Mouse (Mus musculus) CH12.LX (cell line): ENCODE measurements around the gene Ctcf. TPM values are rescaled to one million over a fixed set of nuclear protein-coding genes. Genes with fewer than 3 reads are reported as not detected.

Experiments
- DNase-seq: peaks from one replicate; pipeline ENCODE4 v3.0.0-alpha.2; 2013; ENCODE audit errors: extremely low read depth
- H3K27ac ChIP-seq: 2 replicates; pipeline ENCODE4 v1.5.1; 2012; ENCODE audit warnings: low read depth, mild to moderate bottlenecking, control low read depth, moderate library complexity; ENCODE audit not compliant: insufficient read depth
- H3K27me3 ChIP-seq: replicated peaks from 2 replicates; pipeline ENCODE3; 2012; ENCODE audit warnings: inconsistent platforms
- H3K36me3 ChIP-seq, 2 experiments: replicated peaks in 1 of 2; 2 replicates each; pipeline versions ENCODE3 to v1.6.1; 2012; ENCODE audit warnings: inconsistent platforms in 1 of 2, low read length in 1 of 2, mild to moderate bottlenecking in 1 of 2, mixed read lengths in 1 of 2, moderate library complexity in 1 of 2; ENCODE audit not compliant: control insufficient read depth in 1 of 2, insufficient read depth in 1 of 2
- H3K4me1 ChIP-seq, 2 experiments: 2 replicates each; pipeline ENCODE4 v1.6.1; 2012; ENCODE audit warnings: inconsistent platforms in 1 of 2, moderate library complexity in 1 of 2; ENCODE audit not compliant: insufficient read depth in 2 of 2, control insufficient read depth in 1 of 2
- H3K4me2 ChIP-seq: 2 replicates; pipeline ENCODE4 v1.6.1; 2012; ENCODE audit warnings: low read depth, mild to moderate bottlenecking, control low read depth; ENCODE audit not compliant: poor library complexity, insufficient read depth, severe bottlenecking
- H3K4me3 ChIP-seq, 3 experiments: fragments of 150-350 bp in 1 of 3; sonication (generic) in 1 of 3; replicated peaks in 1 of 3; 2 replicates each; pipeline versions ENCODE3 to v1.5.1; 2011 to 2012; ENCODE audit warnings: low read depth in 2 of 3, low read length in 2 of 3, mild to moderate bottlenecking in 2 of 3, moderate library complexity in 2 of 3, control low read depth in 1 of 3, improper control_type of control experiment in 1 of 3, inconsistent platforms in 1 of 3, mixed read lengths in 1 of 3; ENCODE audit not compliant: poor library complexity in 1 of 3
- H3K79me2 ChIP-seq: replicated peaks from 2 replicates; pipeline ENCODE4 v1.6.1; 2012; ENCODE audit warnings: mild to moderate bottlenecking, moderate library complexity; ENCODE audit not compliant: control insufficient read depth, poor library complexity, insufficient read depth, severe bottlenecking; ENCODE audit errors: extremely low read depth
- H3K9ac ChIP-seq: 2 replicates; pipeline ENCODE4 v1.6.1; 2012; ENCODE audit warnings: low read depth, mild to moderate bottlenecking, control low read depth, moderate library complexity; ENCODE audit not compliant: insufficient read depth
- H3K9me3 ChIP-seq: replicated peaks from 2 replicates; pipeline ENCODE3; 2012; ENCODE audit warnings: low read length, inconsistent platforms, mixed read lengths
- BHLHE40 ChIP-seq: IDR thresholded peaks from 2 replicates; pipeline ENCODE4 v1.6.1; 2011; ENCODE audit warnings: mild to moderate bottlenecking, low read depth, low read length, improper control_type of control experiment
- CTCF ChIP-seq, 2 experiments: IDR thresholded peaks in 1 of 2; conservative IDR thresholded peaks in 1 of 2; 2 replicates each; pipeline ENCODE4 v1.5.1; 2011 to 2012; ENCODE audit warnings: low read depth in 2 of 2, low read length in 2 of 2, improper control_type of control experiment in 1 of 2, inconsistent platforms in 1 of 2, mild to moderate bottlenecking in 1 of 2, moderate library complexity in 1 of 2
- E2F4 ChIP-seq: IDR thresholded peaks from 2 replicates; pipeline ENCODE4 v1.6.1; 2011; ENCODE audit warnings: low read depth, low read length, improper control_type of control experiment; ENCODE audit not compliant: insufficient replicate concordance
- ELF1 ChIP-seq: IDR thresholded peaks from 2 replicates; pipeline ENCODE4 v1.6.1; 2014; ENCODE audit warnings: low read depth, mild to moderate bottlenecking, inconsistent platforms, low read length, improper control_type of control experiment
- GABPA ChIP-seq: IDR thresholded peaks from 2 replicates; pipeline ENCODE4 v1.6.1; 2012; ENCODE audit warnings: low read depth, low read length, improper control_type of control experiment, inconsistent platforms; ENCODE audit not compliant: insufficient replicate concordance
- HCFC1 ChIP-seq: IDR thresholded peaks from 2 replicates; pipeline ENCODE4 v1.6.1; 2012; ENCODE audit warnings: low read depth, mild to moderate bottlenecking, inconsistent platforms, low read length, improper control_type of control experiment
- JUN ChIP-seq: IDR thresholded peaks from 2 replicates; pipeline ENCODE4 v1.6.1; 2011; ENCODE audit warnings: low read depth, mild to moderate bottlenecking, low read length, improper control_type of control experiment, moderate library complexity; ENCODE audit not compliant: insufficient read depth
- MAFK ChIP-seq: IDR thresholded peaks from 2 replicates; pipeline ENCODE4 v1.6.1; 2011; ENCODE audit warnings: low read length, improper control_type of control experiment; ENCODE audit not compliant: insufficient replicate concordance
- MAX ChIP-seq: IDR thresholded peaks from 2 replicates; pipeline ENCODE4 v1.6.1; 2011; ENCODE audit warnings: low read length, improper control_type of control experiment
- MXI1 ChIP-seq: IDR thresholded peaks from 2 replicates; pipeline ENCODE4 v1.6.1; 2011; ENCODE audit warnings: mild to moderate bottlenecking, low read depth, low read length, improper control_type of control experiment
- MYC ChIP-seq: IDR thresholded peaks from 2 replicates; pipeline ENCODE4 v1.6.1; 2011; ENCODE audit warnings: low read depth, mild to moderate bottlenecking, improper control_type of control experiment, low read length
- NRF1 ChIP-seq: IDR thresholded peaks from 2 replicates; pipeline ENCODE4 v1.6.1; 2014; ENCODE audit warnings: low read depth, mild to moderate bottlenecking, inconsistent platforms, low read length, improper control_type of control experiment, moderate library complexity
- PAX5 ChIP-seq: IDR thresholded peaks from 2 replicates; pipeline ENCODE4 v1.6.1; 2012; ENCODE audit warnings: low read length, inconsistent platforms, mixed read lengths
- POLR2A ChIP-seq: IDR thresholded peaks from 2 replicates; pipeline ENCODE4 v1.6.1; 2011; ENCODE audit warnings: low read depth, mild to moderate bottlenecking, improper control_type of control experiment, low read length
- SIN3A ChIP-seq: IDR thresholded peaks from 2 replicates; pipeline ENCODE4 v1.6.1; 2012; ENCODE audit warnings: low read length, improper control_type of control experiment, inconsistent platforms
- SMC3 ChIP-seq: IDR thresholded peaks from 2 replicates; pipeline ENCODE4 v1.6.1; 2011; ENCODE audit warnings: low read depth, low read length, improper control_type of control experiment
- TBP ChIP-seq: conservative IDR thresholded peaks from 2 replicates; pipeline ENCODE4 v1.6.1; 2011; ENCODE audit warnings: low read depth, low read length, improper control_type of control experiment
- TCF12 ChIP-seq: IDR thresholded peaks from 2 replicates; pipeline ENCODE4 v1.6.1; 2014; ENCODE audit warnings: low read depth, mild to moderate bottlenecking, inconsistent platforms, low read length, improper control_type of control experiment
- UBTF ChIP-seq: IDR thresholded peaks from 2 replicates; pipeline ENCODE4 v1.6.1; 2012; ENCODE audit warnings: low read depth, mild to moderate bottlenecking, inconsistent platforms, low read length, improper control_type of control experiment, moderate library complexity
- USF1 ChIP-seq: IDR thresholded peaks from 2 replicates; pipeline ENCODE4 v1.6.1; 2014; ENCODE audit warnings: low read depth, mild to moderate bottlenecking, inconsistent platforms, low read length, improper control_type of control experiment
- ZC3H11A ChIP-seq: IDR thresholded peaks from 2 replicates; pipeline ENCODE4 v1.6.1; 2012; ENCODE audit warnings: low read depth, mild to moderate bottlenecking, inconsistent platforms, low read length, improper control_type of control experiment
- ZMIZ1 ChIP-seq: IDR thresholded peaks from 2 replicates; pipeline ENCODE4 v1.6.1; 2012; ENCODE audit warnings: low read depth, mild to moderate bottlenecking, inconsistent platforms, low read length, improper control_type of control experiment
- ZNF384 ChIP-seq: IDR thresholded peaks from 2 replicates; pipeline ENCODE4 v1.6.1; 2012; ENCODE audit warnings: low read depth, low read length, improper control_type of control experiment, inconsistent platforms
- dilution Hi-C: fragments of 300-500 bp; cut with MboI; formaldehyde crosslinking; loops from 2 replicates; pipeline ENCODE4 v1.14.3; 2020; ENCODE audit warnings: low sequenced_read_pairs; ENCODE audit not compliant: extremely low pct_unique_long_range_greater_than_20kb, extremely low pct_ligation_motif_present
- in situ Hi-C: fragments of 300-500 bp; cut with MboI; formaldehyde crosslinking; loops from 3 replicates; pipeline ENCODE4 v1.14.3; 2019; ENCODE audit warnings: low sequenced_read_pairs, low pct_ligation_motif_present, low pct_unique_long_range_greater_than_20kb, mixed read lengths
- polyA plus RNA-seq: library from polyadenylated mRNA; unstranded; fragments of >175 nt; gene quantifications from 2 replicates; pipeline ENCODE4 v1.2.1, GENCODE M21; 2012; ENCODE audit warnings: low read depth; ENCODE audit not compliant: insufficient read length
- total RNA-seq, 2 experiments: library from RNA; depleted of rRNA; stranded (reverse); fragments of 300-350 nt in 1 of 2; fragments of >200 nt in 1 of 2; gene quantifications; 2 replicates each; pipeline ENCODE4 v1.2.3; 2012 to 2014

The Ctcf gene
- total and polyA plus RNA-seq, 3 experiments: 42.3 to 97.9 (median 52.4) TPM

DNA sequence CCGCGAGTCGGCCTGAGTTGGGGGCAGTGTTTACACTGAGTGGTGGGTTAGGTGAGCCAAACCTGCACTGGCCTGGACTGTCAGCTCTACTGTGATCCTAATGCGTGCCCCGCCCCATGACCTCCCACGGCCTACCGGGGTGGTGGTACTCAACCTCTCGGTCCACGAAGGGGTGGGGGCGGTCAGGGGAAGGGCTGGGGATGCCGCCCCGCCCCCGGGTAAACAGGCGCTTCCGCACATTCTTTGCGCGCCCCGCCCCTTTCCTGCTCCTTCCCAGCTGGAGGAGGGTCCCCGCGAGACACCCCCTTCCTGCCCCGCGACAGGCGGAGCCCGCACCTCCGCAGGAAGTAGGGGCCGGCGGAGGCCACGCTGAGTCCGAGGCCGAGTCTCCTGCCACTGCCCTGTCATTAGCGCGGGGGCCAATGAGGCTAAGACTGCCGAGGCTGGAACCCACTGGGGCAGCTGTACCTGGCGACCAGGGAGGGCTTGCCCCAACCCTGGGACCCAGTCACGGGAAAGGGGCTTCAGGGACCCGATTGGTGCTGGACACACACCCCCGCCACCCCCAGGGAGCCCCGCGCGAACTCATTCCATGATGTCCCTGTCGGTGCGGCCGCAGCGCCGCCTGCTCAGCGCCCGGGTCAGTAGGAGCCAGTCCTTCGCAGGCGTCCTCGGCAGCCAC lies 22.4 kb upstream of the Ctcf start:
- in situ Hi-C loops (no loop called here), dilution Hi-C loops (no loop called here)
- H3K4me2 ChIP-seq: no peak overlapping the region
- no peaks in the 10 kb centered on the region for H3K27me3 ChIP-seq
- no peaks in the 10 kb centered on the region for H3K9me3 ChIP-seq
- H3K9ac ChIP-seq: no peak overlapping the region
- no peak for DNase-seq
- H3K4me3 ChIP-seq: no peak overlapping the region
- no peaks in the 10 kb centered on the region for H3K79me2 ChIP-seq
- TF ChIP-seq ELF1: no peak
- TF ChIP-seq MAFK: no peak
- no peak for TF ChIP-seq UBTF
- no peak for TF ChIP-seq ZNF384
- no peak for TF ChIP-seq SIN3A
- no peak for TF ChIP-seq CTCF (conservative IDR thresholded peaks at IDR 0.05 in 1 of 2, IDR thresholded peaks at IDR 0.05 in 1 of 2; ENCODE audit: low read depth in 2 of 2, low read length in 2 of 2)
- TF ChIP-seq ZMIZ1: no peak
- no peak overlapping the region for H3K27ac ChIP-seq
- H3K4me1 ChIP-seq: peaks cover 3 to 7% of the 10 kb centered on the region in 2 experiments
- peaks cover 20 to 62% of the 10 kb centered on the region in 2 experiments for H3K36me3 ChIP-seq

DNA sequence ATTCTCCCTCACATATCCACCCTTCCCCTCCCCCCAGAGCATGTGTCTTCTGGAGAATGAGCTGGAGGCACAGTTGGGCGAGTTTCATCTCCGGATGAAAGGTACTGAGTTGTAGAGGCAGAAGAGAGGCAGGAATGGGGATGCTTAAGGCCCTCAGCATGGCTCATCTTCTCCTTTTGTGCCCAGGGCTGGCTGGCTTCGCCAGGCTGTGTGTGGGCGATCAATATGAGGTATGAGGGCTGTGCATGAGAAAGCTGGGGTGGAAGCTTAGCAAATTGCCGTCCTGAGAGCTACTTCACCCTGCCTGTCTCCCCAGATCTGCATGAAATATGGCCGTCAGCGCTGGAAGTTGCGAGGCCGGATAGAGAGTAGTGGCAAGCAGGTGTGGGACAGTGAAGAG lies 20.4 kb upstream of the Ctcf start:
- no peak overlapping the region for H3K9ac ChIP-seq
- no peak for DNase-seq
- no peaks in the 10 kb centered on the region for H3K79me2 ChIP-seq
- no peak overlapping the region for H3K4me2 ChIP-seq
- H3K9me3 ChIP-seq: no peaks in the 10 kb centered on the region
- TF ChIP-seq ZC3H11A (no peak), TBP (no peak), TCF12 (no peak), USF1 (no peak), MAX (no peak), PAX5 (no peak), BHLHE40 (no peak), HCFC1 (no peak), MXI1 (no peak), NRF1 (no peak), SMC3 (no peak), JUN (no peak), ZNF384 (no peak), E2F4 (no peak), MYC (no peak), POLR2A (no peak), GABPA (no peak)
- dilution Hi-C loops: no loop called here
- no peak overlapping the region for H3K27ac ChIP-seq
- no peaks in the 10 kb centered on the region for H3K27me3 ChIP-seq
- H3K4me3 ChIP-seq: no peak overlapping the region
- H3K36me3 ChIP-seq: peaks cover 28 to 79% of the 10 kb centered on the region in 2 experiments
- H3K4me1 ChIP-seq: peaks cover 0 to under 1% of the 10 kb centered on the region in 2 experiments; a peak in 1 of 4 replicates
- in situ Hi-C loops: no loop called here
